Mouse (Mus musculus): ENCODE measurements at regions not wholly inside any gene's neighbourhood (a gene's known extent, or its start where the extent isn't known, plus 50 kb on each side); places are given as distances from the start of the nearest gene placed in this dataset.

- no peak for TF ChIP-seq CTCF (IDR thresholded peaks at IDR 0.05; ENCODE audit: borderline replicate concordance, insufficient read depth, low read length)
- no peak for TF ChIP-seq POLR2A (IDR thresholded peaks at IDR 0.05; ENCODE audit: low read depth, low read length)
Measured at GRCm38 (mm10) chr13:47872645-47873044, 388.4 kb upstream of the Id4 start.
